ENCODE assay signal across 8 mouse cellular contexts in the genomic region with DNA sequence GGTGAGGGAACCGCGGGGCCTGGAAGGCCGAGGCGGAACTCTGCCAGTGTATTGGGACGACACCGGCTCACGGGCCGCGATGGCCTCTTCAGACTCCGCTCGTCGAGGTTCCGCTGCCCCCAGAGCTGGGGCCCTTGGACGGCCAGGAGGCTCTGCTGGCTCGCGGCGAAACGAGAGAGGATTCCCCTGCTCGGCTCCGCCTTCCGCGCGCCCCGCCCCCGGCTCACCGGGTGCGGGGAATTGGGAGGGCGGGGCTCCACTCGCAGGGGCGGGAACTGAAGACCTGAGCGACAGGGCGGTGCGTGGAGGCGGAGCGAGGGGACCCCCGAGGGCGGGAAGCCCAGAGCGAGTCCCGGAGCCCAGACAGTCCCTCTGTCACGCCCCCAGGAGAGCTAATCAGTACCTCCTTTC. TPM values are rescaled to one million over a fixed set of nuclear protein-coding genes. Genes with fewer than 3 reads are reported as not detected.
DNase-seq lines count a peak whose midpoint lies in the region; ATAC-seq and TF ChIP-seq lines count a peak whose summit lies in the region.

Gene Tmem158, minus strand, starts transcription at position 154 of the 411 bp plus-strand sequence.

- peak; percentile 69 for ATAC-seq in erythroblast, adult 5-6 weeks (replicated peaks; ENCODE audit: low FRiP score, poor library complexity, severe bottlenecking)
- peak; percentile 76; the same call in 1 of the 2 replicates for ATAC-seq in heart, embryonic 13.5 days (ENCODE audit: extremely low read depth, insufficient number of reproducible peaks, low FRiP score, low TSS enrichment)
- ATAC-seq in kidney, postnatal 0 days (replicated peaks; ENCODE audit: low FRiP score, low read depth) = peak; percentile 91
- peak; percentile 94 for ATAC-seq in liver, embryonic 11.5 days (replicated peaks; ENCODE audit: low FRiP score)
- ATAC-seq in stomach, embryonic 16.5 days (ENCODE audit: insufficient read depth, low FRiP score) = peak; percentile 92

- no peaks in the 10 kb centered on the region for H3K27me3 ChIP-seq in C2C12 (ENCODE audit: control insufficient read depth, insufficient read depth, insufficient read length)
- peaks cover 74% of the 10 kb centered on the region for H3K27me3 ChIP-seq in heart, embryonic 13.5 days (replicated peaks)
- 0 out of 2 replicates have a peak, but pooled peaks cover 4% of the 10 kb centered on the region for H3K27me3 ChIP-seq in kidney, postnatal 0 days (ENCODE audit: insufficient read depth, low read length)
- peaks cover 22% of the 10 kb centered on the region for H3K27me3 ChIP-seq in liver, embryonic 11.5 days (replicated peaks; ENCODE audit: control insufficient read depth, insufficient read depth, low read length)
- no peaks in the 10 kb centered on the region; the same call in 1 of the 2 replicates for H3K27me3 ChIP-seq in stomach, embryonic 16.5 days (ENCODE audit: control insufficient read depth, insufficient read depth, low read length)

- under 1% methylated on average over 40 of the region's 40 CpGs for WGBS in heart, embryonic 13.5 days
- WGBS in kidney, postnatal 0 days = 0% methylated on average over 40 of the region's 40 CpGs
- under 1% methylated on average over 40 of the region's 40 CpGs for WGBS in liver, embryonic 11.5 days
- WGBS in stomach, embryonic 16.5 days = 0% methylated on average over 40 of the region's 40 CpGs

- H3K27ac ChIP-seq in heart, embryonic 13.5 days (replicated peaks) = peak within 1 kb of the TSS; percentile 17; the same call in 1 of the 2 replicates
- peak within 1 kb of the TSS; percentile 25; the same call in 1 of the 2 replicates for H3K27ac ChIP-seq in kidney, postnatal 0 days
- H3K27ac ChIP-seq in liver, embryonic 11.5 days (ENCODE audit: low read depth, low read length) = peak within 1 kb of the TSS; percentile 48
- H3K27ac ChIP-seq in stomach, embryonic 16.5 days (ENCODE audit: low read length) = peak within 1 kb of the TSS; percentile 55

- peak; percentile 39; the same call in 1 of the 2 replicates for TF ChIP-seq POLR2A in brain, embryonic 14.5 days (IDR thresholded peaks at IDR 0.05; ENCODE audit: borderline replicate concordance, extremely low read depth, insufficient read depth, insufficient read length, poor library complexity, severe bottlenecking)

- peak; percentile 93 for DNase-seq in brain, embryonic 14.5 days (ENCODE audit: low read depth)
- peak; percentile 92 for DNase-seq in kidney, postnatal 0 days (ENCODE audit: low spot score)
- DNase-seq in liver, embryonic 11.5 days (ENCODE audit: low spot score) = peak; percentile 92
- peak; percentile 82 for DNase-seq in naive thymus-derived CD4-positive, alpha-beta T cell, adult 2 months (ENCODE audit: low read depth)

- H3K4me2 ChIP-seq in heart, embryonic 13.5 days = peak within 1 kb of the TSS; percentile 98
- H3K4me2 ChIP-seq in kidney, postnatal 0 days (ENCODE audit: low read length) = peak within 1 kb of the TSS; percentile 97
- H3K4me2 ChIP-seq in liver, embryonic 11.5 days = peak within 1 kb of the TSS; percentile 99
- peak within 1 kb of the TSS; percentile 96 for H3K4me2 ChIP-seq in stomach, embryonic 16.5 days (ENCODE audit: low read depth, low read length)

- peak within 1 kb of the TSS; percentile 80 for H3ac ChIP-seq in C2C12 (ENCODE audit: control insufficient read depth, insufficient read length, low read depth)

- no peaks in the 10 kb centered on the region for H3K36me3 ChIP-seq in C2C12 (ENCODE audit: control insufficient read depth, insufficient read depth)
- H3K36me3 ChIP-seq in heart, embryonic 13.5 days = no peaks in the 10 kb centered on the region
- no peaks in the 10 kb centered on the region for H3K36me3 ChIP-seq in kidney, postnatal 0 days (ENCODE audit: insufficient read depth, low read length)
- H3K36me3 ChIP-seq in liver, embryonic 11.5 days (ENCODE audit: control insufficient read depth, insufficient read depth, low read length) = no peaks in the 10 kb centered on the region
- no peaks in the 10 kb centered on the region for H3K36me3 ChIP-seq in stomach, embryonic 16.5 days (ENCODE audit: control insufficient read depth, insufficient read depth, low read length)

- peak within 1 kb of the TSS; percentile 79 for H3K9ac ChIP-seq in heart, embryonic 13.5 days
- peak within 1 kb of the TSS; percentile 60 for H3K9ac ChIP-seq in kidney, postnatal 0 days (ENCODE audit: low read depth, low read length)
- peak within 1 kb of the TSS; percentile 74 for H3K9ac ChIP-seq in liver, embryonic 11.5 days (ENCODE audit: low read depth, low read length)
- peak within 1 kb of the TSS; percentile 82 for H3K9ac ChIP-seq in stomach, embryonic 16.5 days (ENCODE audit: low read length)

- H3K4me1 ChIP-seq in heart, embryonic 13.5 days = peaks cover 10% of the 10 kb centered on the region
- H3K4me1 ChIP-seq in kidney, postnatal 0 days (replicated peaks; ENCODE audit: insufficient read depth, low read length) = 0 out of 2 replicates have a peak, but pooled peaks cover 6% of the 10 kb centered on the region
- no peaks in the 10 kb centered on the region; the same call in 1 of the 2 replicates for H3K4me1 ChIP-seq in liver, embryonic 11.5 days (replicated peaks; ENCODE audit: control insufficient read depth, insufficient read depth, low read length)
- H3K4me1 ChIP-seq in stomach, embryonic 16.5 days (ENCODE audit: control insufficient read depth, insufficient read depth, low read length) = 0 out of 2 replicates have a peak, but pooled peaks cover 6% of the 10 kb centered on the region

- no peaks in the 10 kb centered on the region for H3K79me2 ChIP-seq in C2C12 (ENCODE audit: control insufficient read depth, insufficient read depth)

- no peak for TF ChIP-seq CTCF in C2C12 (IDR thresholded peaks at IDR 0.05; ENCODE audit: control insufficient read depth, insufficient read depth, insufficient read length)
- no peak for TF ChIP-seq CTCF in brain, embryonic 14.5 days (IDR thresholded peaks at IDR 0.05; ENCODE audit: borderline replicate concordance, extremely low read depth, insufficient read depth, insufficient read length)
- TF ChIP-seq CTCF in kidney, postnatal 0 days (IDR thresholded peaks at IDR 0.05; ENCODE audit: low read depth) = 0 out of 2 replicates have a peak, but pooled peaks have one; percentile 4

- H3K79me3 ChIP-seq in C2C12 (ENCODE audit: low read depth) = no peaks in the 10 kb centered on the region

- no peaks in the 10 kb centered on the region for H3K9me3 ChIP-seq in heart, embryonic 13.5 days
- no peaks in the 10 kb centered on the region for H3K9me3 ChIP-seq in kidney, postnatal 0 days (replicated peaks; ENCODE audit: low read length)
- no peaks in the 10 kb centered on the region for H3K9me3 ChIP-seq in liver, embryonic 11.5 days (ENCODE audit: control insufficient read depth, low read length)
- no peaks in the 10 kb centered on the region for H3K9me3 ChIP-seq in stomach, embryonic 16.5 days (replicated peaks; ENCODE audit: control insufficient read depth, low read length)

- peak within 1 kb of the TSS; percentile 44 for H3K4me3 ChIP-seq in C2C12 (ENCODE audit: insufficient read depth, poor library complexity, severe bottlenecking)
- peak within 1 kb of the TSS; percentile 64 for H3K4me3 ChIP-seq in heart, embryonic 13.5 days
- peak within 1 kb of the TSS; percentile 68 for H3K4me3 ChIP-seq in kidney, postnatal 0 days (replicated peaks; ENCODE audit: low read depth, low read length)
- H3K4me3 ChIP-seq in liver, embryonic 11.5 days (ENCODE audit: low read depth, low read length) = peak within 1 kb of the TSS; percentile 80
- peak within 1 kb of the TSS; percentile 83 for H3K4me3 ChIP-seq in stomach, embryonic 16.5 days (replicated peaks; ENCODE audit: low read length)

TF ChIP-seq in C2C12, 6 proteins besides CTCF, POLR2A, EP300 and RAD21:
- TF ChIP-seq MAX (IDR thresholded peaks at IDR 0.05) = no peak
- TF ChIP-seq FOSL1 (IDR thresholded peaks at IDR 0.05; ENCODE audit: insufficient read depth, low read length, poor library complexity, severe bottlenecking) = no peak
- no peak for TF ChIP-seq MYOD1 (IDR thresholded peaks at IDR 0.05; ENCODE audit: control insufficient read depth, insufficient read length, low read depth)
- TF ChIP-seq USF1 (IDR thresholded peaks at IDR 0.05; ENCODE audit: low read depth) = no peak
- TF ChIP-seq MYOG (IDR thresholded peaks at IDR 0.05; ENCODE audit: control insufficient read depth, extremely low read depth, insufficient read length) = no peak
- TF ChIP-seq CEBPB (IDR thresholded peaks at IDR 0.05; ENCODE audit: low read depth) = no peak

RNA-seq across cellular contexts. Expression of gene Tmem158, which starts in this region (rescaled TPM):
- 9.6 TPM for polyA plus RNA-seq in C2C12 (2012; fragmentation: generic; extraction: Trizol)
- 47.3 and 54.0 TPM in 2 replicates for polyA plus RNA-seq in brain, embryonic 14.5 days (2012; rRNA removed)
- total RNA-seq in erythroblast, adult 5-6 weeks (2015; ENCODE audit: low replicate concordance) = 1.3 TPM in 1 of 2 replicates, not detected in the other
- not detected in 2 replicates for total RNA-seq in erythroblast, adult 5-6 weeks (2017; ENCODE audit: low replicate concordance)
- 5.9 and 6.5 TPM in 2 replicates for polyA plus RNA-seq in heart, embryonic 13.5 days (2015; fragmentation: Nextera tagmentation; extraction: Ambion mirVana)
- polyA plus RNA-seq in kidney, postnatal 0 days (2015; fragmentation: Nextera tagmentation; extraction: Ambion mirVana) = 8.2 and 12.2 TPM in 2 replicates
- 7.2 and 9.8 TPM in 2 replicates for polyA plus RNA-seq in liver, embryonic 11.5 days (2014; fragmentation: Nextera tagmentation; extraction: Ambion mirVana)
- polyA plus RNA-seq in stomach, embryonic 16.5 days (2015; fragmentation: Nextera tagmentation; extraction: Ambion mirVana) = 4.1 and 4.4 TPM in 2 replicates

Comparison
In these comparisons a context has a peak if more than half of its experiments do, and no peak if none do; other contexts are left out.
1. Peak in every context shown above with its lines: DNase-seq, ATAC-seq, H3K4me3 ChIP-seq and H3K27ac ChIP-seq.